Mouse (Mus musculus): Measurements from ENCODE around the gene Zic2.

The Zic2 gene

DNA sequence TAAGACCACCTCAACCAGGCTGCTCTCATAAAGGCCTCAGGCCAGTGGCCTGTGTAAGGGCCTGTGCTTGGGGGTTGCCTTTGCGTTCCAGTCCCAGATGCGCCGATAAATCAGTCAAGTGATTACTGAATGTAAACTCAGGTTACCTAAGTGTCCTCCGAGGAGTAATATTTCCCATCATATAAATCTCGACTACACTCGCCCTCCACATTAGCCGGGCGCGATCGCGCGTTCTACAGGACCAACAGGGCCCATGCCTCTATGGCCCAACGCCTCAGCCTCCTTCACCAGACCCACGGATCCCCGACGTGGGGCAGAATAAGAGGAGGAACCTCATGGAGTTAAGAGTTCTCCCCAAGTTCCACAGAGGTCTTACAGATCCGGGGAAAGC is 12.6 kb upstream of the Zic2 start:
- peak; percentile 38 for DNase-seq

DNA sequence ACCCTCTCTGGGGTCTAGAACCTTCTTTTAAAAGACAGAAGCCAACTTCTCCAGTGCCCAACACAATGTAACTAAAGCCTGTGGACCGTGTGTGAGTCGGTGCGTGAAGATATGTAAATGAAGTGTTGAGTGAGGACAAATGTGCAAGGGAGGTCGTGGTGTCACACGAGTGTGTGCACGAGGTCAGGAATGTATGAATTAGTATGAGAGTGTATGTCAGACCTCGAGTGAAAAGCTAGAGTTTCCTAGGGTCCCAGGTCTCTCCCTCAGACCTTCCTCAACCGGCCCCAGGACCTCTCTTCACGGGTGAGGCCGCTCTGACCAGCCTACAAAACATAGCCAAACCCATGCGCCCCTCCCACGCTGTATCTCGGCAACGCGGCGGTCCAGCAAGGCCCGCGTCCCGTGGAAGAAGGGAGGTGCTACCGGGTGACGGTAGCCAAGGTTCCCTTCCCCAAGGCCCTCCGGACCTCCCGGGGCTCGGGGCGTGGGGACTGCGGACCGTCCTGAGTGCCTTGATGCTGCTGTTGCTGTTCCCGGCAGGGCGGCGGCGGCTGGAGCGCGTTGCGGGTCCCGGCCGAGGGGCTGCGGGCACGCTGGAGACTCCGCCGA is 12.0 kb upstream of the Zic2 start:
- peak; percentile 74 for DNase-seq

DNA sequence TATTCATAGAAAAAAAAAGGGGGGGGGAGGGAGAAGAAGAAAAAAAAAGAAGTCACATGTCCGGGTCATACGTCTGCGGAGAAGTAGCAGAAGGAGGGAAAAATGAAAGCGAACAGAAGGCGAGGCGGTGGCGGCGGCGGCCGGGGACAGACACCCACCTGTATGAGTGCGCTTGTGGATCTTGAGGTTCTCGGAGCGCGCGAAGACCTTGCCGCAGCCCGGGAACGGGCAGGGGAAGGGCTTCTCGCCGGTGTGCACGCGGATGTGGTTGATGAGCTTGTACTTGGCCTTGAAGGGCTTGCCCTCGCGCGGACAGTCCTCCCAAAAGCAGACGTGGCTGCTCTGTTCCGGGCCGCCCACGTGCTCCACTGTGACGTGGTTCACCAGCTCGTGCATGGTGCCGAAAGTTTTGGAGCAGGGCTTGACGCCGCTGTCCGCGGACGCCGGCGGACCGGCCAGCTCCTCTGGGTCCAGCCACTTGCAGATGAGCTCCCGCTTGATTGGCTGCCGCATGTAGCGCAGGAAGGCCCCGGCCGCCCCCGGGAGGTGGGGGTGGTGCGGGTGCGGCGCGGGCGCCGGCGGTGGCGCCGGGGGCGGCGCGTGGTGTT is 11.4 kb upstream of the Zic2 start:
- peak; percentile 83 for DNase-seq

DNA sequence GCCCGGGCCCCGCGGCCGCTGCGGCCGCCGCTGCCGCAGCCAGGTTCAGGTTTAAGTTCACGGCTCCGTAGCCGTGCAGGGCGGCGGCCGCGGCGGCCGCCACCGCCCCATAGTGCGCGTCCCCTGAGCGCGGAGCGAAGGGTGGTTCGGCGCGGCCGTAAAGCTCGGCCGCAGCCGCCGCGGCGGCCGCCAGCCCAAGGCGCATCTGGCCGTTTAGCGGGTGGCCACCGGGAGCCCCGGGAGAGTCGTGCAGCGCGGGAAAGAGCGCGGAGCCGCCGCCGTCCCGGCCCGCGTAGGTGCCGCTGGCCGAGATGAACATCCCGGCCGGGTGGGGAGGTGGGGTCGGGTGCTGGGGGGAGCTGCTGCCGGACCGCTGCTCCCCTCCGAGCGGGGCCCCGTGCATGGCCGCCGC is 10.9 kb upstream of the Zic2 start:
- no peak for DNase-seq

DNA sequence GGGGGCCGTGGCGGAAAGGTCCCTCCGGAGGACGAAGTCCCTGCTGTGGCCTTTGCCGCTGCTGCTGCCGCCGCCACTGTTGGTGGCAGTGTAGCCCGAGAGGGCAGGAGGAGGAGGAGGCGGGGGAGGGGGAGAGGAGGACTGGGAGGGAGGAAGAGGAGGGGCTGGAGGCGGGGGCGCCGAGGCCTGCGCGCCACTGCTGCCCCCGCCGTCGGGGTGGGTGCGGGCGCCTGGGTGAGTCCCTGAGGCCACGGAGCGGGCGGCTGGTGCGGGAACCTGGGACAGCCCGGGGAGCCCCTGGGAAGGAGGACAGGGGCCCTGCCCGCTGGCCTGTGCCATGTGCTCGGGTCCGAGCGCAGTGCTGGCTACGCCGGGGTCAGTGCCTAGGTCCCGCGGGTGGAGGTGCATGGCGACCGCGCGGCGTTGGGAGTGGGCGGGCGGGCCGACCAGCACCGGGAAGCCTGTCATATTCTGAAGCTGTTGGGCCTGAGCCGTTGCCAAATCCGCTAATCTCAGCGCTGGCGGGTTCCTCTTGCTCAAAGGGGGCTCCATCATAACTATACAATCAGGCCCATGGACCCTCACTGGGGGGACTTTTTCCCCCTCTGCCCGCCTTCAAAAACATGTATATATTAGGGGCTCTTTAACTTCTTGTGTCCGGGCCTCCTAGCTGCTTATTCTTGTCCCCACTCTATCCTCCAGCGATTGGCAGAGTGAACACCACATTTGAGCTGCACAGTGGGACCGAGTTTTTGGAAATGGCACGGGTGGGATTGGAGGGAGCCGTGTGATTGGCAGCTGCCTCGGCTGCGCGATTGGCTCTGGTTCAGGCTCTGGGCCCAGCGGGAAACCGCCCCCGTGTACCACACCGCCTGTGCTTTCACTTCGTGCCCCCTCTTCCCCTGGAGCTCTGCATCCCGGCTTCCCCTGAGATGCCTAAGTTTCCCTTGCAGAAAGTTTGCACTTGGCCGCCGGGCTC is 10.2 kb upstream of the Zic2 start, which contains the start of gene Zic5:
Gene Zic5, minus strand, starts transcription at position 915 of the 979 bp plus-strand sequence.
- peak; percentile 93 for DNase-seq

DNA sequence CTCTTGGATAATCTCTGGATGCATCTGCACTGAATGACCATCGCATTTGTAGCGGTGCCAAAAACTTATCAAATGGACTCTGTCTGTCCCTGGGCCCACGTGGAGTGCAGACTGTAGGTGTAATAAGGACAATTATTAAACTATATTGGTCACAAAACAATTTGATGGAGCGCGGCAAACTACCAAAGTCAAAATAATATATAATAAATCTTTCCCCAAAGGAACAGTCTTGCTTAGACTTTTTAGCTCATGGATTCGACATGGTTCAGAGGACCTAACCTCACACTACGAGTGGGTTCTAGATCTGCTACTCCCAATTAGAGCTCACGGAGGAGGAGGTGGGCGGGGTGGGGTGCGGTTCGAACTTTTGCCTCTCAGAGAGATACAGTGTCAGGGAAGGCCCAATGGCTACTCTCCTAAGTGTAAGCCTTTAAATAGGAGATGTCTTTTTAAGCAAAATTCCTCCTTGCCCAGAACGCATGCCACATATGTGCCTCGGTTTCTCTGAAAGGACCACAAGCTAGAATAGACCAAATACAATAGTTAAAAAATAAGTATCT is 9.2 kb upstream of the Zic2 start:
- peak; percentile 36 for DNase-seq

DNA sequence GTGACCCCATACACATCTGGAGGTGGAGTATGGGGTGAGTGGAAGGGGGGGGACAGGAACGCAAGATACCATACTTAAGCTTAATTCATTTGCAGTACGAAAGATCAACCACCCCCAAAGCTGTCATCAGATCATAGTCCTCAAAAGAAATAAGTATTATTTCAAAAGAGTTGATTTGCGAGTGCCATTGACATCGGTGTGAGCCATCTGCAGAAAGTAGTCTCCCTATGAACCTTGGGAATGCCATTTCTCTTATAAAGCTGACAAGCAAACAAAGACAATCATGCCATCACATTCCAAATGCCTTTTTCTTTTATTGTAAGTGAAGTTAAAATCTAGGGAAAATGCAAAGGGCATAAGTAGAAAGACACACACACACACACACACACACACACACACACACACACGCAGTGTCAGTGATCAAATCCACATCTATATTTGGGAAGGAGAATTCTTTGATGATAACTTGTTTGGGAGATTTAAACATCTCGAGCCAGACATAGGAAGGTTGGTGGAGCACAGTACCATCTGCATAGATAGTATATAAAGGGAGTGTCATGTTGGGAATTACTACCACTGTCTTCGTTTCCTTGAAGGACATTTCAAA is 8.4 kb upstream of the Zic2 start:
- no peak for DNase-seq

DNA sequence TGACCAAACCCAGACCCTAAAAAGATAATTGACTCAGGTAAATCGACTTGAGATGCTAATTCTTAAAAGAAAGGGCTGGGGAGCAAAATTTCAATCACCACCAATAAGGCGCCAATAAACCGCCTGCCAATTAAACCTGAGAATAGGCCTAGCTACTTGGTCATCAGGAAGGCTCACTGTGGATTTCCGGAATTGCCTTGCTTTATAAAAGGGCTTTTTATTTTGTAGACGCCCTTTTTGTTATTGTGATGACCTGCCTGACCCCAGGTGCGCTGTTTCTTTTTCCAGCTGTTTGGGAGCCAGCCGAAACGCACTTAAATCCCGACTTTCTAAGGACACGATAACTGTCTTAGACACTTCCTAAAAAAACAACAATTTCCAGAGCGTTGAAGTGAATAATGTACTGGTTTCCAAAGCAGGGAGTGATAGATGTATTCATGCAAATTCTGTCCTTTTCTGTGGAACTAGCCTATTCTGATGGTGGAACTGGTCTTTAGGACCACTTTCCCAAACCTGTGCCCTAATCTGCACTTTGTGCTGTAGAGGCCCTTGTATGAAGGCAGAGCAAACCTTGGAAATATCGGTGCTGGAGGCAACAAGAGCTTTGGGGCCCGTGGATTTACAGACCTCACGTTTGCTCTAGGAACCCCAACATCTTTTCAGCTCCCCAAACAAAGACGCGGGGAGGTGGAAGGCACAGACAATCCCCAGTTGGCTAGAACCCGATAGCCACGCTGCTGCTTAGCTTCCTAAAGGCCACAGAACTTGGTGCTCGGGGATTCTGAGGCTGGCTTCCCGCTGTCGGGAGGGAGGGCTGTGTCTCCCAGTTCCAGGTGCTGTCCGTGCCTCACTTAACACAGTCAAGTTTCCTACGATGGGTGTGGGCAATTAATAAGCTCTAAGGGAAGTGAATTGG is 7.1 kb upstream of the Zic2 start:
- peak; percentile 50 for DNase-seq

DNA sequence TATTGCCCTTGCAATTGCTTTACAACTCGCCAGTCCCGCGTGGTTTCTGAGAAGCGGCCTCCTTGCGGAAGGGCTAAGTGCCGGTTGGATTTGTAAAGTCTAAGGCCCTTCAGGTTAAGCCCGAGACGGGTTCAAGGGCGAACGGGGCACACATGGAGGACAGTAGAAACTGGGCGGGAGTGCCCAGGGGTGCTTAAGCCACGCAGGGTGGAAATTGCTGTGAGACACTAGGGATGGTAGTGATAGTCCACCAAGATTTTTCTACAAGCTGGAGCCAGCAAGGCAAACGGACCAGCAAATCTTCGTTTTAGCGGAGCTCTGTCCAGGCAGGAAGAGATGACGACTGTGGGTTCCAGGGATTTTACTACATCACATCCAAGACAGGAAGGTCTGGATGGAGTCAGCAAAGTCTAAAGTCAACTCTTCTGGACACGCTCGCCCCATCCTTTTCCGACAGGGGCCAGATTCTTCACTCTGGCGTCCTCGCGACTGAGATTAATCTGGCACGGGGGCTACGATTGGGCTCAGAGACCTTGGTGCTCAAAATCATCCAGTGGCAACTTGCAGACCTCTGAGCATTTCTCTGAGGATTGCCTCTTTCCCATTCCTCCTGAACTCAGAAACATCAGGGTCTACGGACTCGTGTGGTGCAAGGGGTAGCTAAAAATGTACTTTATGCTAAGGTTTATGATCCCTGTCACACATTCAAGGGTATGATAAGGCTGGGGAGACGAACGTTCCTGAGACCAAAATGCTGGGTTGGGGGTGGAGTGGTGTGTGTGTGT is 6.1 kb upstream of the Zic2 start:
- peak; percentile 56 for DNase-seq

DNA sequence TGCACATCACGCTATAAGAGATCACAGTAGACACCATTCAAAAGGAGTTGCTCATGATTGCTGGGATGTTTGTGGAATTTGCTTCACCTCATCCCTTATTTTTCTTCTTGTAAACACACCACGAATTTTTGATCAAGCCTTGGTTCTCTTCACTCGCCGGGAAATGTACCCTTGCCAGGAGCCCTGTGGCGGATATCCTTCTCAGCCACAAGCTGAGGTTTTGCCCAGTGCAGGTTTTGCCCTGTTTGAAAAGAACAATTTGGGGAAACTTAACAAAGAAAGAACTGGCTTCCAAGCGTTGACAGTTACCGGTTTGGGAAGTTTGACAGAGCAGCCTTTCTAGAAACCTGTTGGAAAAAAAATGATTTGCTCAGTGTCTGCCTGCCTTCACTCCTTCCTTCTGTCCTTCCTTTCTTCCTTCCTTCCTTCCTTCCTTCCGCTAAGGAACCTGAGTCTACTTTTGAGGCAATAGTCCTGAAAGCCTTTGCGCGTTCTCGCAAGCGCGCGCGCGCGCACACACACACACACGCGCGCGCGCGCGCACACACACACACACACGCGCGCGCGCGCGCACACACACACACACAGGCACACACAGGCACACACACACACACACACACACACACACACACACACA is 3.7 kb upstream of the Zic2 start:
- DNase-seq, result peak; percentile 63

DNA sequence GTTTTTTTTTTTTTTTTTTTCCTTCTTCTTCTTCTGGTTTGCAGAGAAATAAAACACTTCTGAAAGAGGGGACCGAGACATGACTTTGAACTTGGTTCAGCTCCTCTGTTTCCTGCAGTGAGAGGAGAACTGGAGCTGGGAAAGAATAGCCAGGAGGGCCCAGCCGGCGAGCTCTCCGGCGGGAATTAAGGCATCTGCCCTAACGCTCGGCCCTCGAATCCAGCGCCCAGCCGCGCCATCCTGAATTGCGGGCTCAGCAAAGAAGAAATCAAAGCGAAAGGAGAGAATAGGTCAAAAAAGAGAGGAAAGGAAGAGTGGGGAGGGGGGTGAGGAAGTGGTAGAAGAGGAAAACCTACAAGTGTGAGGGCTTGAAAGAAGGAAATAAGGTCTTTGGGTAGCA is 3.1 kb upstream of the Zic2 start:
- DNase-seq, result peak; percentile 54

DNA sequence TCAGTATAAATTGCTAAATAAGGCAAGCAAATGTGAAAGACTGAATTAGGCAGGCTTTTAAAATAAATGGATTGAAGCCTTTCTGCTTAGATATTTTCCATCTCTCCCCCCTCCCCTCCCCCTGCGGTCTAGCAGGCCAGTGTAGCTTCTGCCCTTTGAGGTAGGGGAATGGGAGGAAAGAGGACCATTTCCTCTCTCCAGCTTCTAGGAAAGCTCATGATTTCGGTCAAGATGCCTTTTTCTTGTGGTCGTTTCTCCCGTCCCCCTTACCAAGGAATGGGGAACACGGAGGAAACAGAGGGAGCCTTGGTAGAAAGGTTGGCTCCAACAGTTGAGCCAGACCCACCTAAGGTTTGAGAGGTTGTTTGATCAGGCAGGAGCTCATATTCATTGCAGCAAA is 2.6 kb upstream of the Zic2 start:
- peak; percentile 42 for DNase-seq

DNA sequence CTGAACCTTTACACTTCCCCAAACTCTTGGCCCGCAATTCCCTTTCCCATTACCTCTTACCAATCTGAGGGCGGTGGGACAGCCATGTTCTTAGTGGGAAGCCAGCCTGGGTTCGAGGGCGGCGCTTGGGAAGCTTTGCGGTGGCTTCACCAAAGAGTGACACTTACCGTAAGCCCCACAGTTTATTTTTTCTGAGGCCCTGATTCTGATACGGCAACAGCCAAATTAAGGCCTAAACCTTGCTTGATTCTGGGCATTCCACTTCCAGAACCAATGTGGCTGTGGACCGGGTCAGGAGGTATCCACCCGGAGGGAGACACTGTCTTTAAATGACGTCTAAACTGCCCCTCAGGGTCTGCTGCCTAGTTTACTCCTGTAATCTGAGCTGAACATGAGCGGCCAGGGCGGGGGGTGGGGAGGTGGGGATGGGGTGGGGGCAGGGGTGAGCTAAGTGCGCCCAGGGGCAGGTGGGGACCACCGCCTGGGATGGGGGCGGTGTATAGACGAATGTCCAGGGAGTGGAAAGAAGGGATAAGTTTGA is 2.0 kb upstream of the Zic2 start:
- peak; percentile 56 for DNase-seq

DNA sequence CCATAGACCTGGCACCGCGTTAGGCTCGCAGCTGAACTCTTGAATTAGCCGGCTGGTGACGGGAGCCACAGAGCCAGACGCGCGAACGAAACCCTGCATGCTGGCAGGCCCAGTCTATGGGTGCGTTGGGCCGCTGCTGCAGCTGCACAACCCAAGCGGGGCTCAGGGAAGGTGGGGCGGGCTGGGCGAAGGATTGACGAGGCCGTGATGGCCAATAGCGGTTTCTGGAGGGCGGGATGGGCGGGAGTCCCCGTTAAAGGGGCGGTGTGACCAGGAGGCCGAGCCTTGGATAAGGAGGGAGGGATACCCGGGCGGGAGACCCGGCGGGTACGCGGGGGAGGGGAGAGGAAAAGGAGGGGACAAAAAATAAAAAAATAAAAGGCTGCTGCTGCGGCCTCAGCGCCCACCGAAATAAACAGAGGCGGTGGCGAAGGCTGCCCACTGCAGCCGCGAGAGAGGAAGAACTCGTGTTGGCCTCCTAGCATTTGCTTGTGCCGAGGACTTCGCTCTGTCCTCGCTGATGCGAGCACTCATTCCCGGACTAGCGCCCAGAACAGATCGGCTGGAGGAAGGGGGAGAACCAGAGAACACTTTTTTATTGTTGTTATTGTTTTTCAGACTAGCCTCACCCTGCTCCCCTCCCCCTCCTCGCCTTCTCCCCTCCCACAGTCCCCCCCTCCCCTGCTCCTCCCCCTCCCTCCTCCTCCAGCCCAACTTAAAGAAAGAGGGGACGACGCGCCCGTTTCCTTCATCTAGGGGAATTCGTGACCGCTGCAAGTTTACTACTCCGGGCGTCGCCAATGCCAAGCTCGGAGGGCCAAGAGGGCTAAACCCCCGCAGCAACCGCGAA is 969 bp upstream of the Zic2 start:
- peak; percentile 90 for DNase-seq

DNA sequence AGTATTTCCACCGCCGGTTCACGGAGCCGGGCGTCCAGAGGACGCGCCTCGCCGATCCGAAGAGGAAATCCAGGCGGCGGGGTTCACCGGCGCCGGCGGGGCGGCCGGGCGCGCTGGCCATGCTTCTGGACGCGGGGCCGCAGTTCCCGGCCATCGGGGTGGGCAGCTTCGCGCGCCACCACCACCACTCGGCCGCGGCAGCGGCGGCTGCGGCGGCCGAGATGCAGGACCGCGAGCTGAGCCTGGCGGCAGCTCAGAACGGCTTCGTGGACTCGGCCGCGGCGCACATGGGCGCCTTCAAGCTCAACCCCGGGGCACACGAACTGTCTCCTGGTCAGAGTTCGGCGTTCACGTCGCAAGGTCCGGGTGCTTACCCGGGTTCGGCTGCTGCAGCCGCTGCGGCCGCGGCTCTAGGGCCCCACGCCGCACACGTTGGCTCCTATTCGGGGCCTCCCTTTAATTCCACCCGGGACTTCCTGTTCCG is 364 bp downstream of the Zic2 start:
- no peak for DNase-seq

DNA sequence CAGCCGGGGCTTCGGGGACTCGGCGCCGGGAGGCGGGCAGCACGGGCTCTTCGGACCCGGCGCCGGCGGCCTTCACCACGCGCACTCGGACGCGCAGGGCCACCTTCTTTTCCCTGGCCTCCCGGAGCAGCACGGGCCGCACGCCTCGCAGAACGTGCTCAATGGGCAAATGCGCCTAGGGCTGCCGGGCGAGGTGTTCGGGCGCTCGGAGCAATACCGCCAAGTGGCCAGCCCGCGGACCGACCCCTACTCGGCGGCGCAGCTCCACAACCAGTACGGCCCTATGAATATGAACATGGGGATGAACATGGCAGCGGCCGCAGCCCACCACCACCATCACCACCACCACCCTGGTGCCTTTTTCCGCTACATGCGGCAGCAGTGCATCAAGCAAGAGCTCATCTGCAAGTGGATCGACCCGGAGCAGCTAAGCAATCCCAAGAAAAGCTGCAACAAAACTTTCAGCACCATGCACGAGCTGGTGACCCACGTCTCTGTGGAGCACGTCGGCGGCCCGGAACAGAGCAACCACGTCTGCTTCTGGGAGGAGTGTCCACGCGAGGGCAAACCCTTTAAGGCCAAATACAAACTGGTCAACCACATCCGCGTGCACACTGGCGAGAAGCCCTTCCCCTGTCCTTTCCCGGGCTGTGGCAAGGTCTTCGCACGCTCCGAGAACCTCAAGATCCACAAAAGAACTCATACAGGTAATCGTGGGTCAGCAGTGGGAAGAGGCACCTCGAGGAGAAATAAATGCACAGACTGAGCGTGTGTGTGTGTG is 996 bp downstream of the Zic2 start:
- DNase-seq, result peak; percentile 51

DNA sequence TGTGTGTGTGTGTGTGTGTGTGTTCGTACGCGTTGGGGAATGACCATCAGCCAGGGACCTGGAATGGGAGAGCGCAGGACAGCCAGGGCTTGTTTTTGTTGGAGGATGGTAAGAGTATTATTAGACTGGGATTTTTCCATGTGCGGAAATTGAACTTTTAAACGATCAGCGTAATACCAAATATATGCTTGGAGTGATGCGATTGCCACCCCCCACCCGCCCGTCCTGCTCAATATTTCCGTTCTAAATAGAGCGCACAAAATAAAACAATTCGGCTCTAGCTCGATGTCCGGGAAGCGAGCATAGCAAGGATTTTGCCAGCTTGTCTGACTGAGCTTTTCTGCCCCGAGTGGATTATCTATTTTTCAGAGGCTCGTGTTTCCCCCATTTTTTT is 1.6 kb downstream of the Zic2 start:
- no peak for DNase-seq

DNA sequence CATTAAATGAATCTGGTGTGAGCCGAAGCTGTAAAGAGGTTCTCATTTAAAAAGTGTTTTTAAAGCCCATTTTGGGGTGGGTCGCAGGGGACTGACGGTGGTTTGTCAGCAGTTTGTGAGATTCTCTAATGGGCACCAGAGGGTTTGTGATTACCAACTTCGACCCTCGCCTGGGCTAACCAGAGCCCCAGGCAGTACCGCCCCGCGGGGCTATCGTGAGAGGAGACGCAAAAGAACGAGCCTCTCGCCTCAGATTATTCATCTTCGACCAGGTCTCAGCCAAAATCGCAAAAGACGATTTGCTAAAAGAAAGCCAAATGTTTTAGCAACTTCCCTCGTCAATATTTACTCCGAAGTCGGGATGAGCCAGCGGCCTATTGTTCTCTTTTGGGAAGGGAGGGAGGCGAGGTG is 2.0 kb downstream of the Zic2 start:
- peak; percentile 28 for DNase-seq

Measured in cerebellum, adult 11-12 months (tissue).